Mouse (Mus musculus) T-helper 17 cell (primary cell): ENCODE data around the gene Vtn.

Experiments
- in situ Hi-C, 2 experiments: fragments of 300-600 bp; cut with MboI, MseI; formaldehyde crosslinking; loops; 1 replicate in 1 of 2; 2 replicates in 1 of 2; pipeline ENCODE4 v1.15.1; 2025; ENCODE audit warnings: high pct_unique_total_duplicates in 2 of 2

Gene Vtn

DNA sequence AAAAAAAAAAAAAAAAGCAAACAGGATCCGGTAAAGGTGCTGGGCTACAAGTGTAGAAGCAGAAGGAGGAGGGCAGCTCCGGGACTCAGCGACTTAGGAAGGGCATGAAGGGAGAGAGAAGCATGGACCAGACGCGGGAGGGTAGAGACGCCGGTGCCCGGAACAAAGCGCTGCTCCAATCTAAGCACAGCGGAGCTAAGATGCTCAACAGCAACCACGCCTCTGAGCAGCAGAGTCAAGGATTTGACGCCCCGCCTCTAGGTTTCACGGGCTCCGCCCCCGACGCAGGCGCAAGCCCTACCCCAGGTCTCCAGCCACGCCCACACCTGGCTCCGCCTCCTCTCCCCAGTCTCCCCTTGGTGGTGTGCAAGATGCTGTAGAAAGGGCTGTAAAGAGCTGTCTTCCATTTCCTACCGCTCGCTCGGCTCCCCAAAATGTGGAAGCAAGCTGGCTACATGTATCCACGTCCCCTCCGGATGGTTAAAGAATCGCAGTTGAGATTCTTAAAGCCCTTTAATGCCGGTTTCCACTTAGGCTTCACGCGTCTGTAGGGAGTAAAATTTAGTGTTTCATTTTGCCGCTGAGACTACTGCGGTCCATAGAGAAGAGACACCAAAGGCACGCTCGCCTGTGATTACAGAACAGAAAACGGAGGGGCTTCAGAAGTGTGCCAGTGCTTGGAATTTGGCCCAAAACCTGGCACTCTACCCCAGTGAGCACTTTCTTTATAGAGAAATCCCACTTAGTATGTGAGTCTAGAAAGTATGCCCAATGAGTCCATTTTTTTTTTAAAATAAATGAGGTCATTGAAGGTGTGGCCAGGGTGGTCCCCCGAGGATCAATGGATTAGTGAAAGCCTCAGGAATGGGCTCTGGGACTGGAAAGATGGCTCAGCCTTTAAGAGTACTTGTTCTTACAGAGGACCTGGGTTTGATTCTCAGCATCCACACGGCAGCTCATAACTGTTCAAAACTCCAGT is 1.1 kb upstream of the Vtn start, which contains the start of gene Sarm1:
TSS of gene Sarm1 (minus strand) at position 211 of the 979 bp plus-strand sequence.
- in situ Hi-C loops: loop anchor here in 1 of 2 experiments (10.0 kb wide), 1 partner anchor 1027 kb away; the partner anchor contains the start of gene Evi2b

DNA sequence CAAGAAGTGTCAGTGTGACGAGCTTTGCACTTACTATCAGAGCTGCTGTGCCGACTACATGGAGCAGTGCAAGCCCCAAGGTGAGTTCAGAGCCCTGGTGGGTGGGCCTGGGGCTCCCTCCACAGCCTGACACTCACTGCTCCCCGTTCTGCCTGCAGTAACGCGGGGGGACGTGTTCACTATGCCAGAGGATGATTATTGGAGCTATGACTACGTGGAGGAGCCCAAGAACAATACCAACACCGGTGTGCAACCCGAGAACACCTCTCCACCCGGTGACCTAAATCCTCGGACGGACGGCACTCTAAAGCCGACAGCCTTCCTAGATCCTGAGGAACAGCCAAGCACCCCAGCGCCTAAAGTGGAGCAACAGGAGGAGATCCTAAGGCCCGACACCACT is 652 bp downstream of the Vtn start:
- in situ Hi-C loops: loop anchor here in 1 of 2 experiments (10.0 kb wide), 1 partner anchor 1025 kb away; the partner anchor contains the start of gene Evi2b

GRCm38 (mm10) chr11:78500623-78501202 is 1.8 kb downstream of the Vtn start:
- in situ Hi-C loops: no loop called here

DNA sequence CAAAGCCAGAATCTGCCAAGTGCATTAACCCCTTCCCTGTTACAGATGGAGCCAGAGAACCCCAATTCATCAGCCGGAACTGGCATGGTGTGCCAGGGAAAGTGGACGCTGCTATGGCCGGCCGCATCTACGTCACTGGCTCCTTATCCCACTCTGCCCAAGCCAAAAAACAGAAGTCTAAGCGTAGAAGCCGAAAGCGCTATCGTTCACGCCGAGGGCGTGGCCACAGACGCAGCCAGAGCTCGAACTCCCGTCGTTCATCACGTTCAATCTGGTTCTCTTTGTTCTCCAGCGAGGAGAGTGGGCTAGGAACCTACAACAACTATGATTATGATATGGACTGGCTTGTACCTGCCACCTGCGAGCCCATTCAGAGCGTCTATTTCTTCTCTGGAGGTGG is 2.6 kb downstream of the Vtn start:
- in situ Hi-C loops: no loop called here

DNA sequence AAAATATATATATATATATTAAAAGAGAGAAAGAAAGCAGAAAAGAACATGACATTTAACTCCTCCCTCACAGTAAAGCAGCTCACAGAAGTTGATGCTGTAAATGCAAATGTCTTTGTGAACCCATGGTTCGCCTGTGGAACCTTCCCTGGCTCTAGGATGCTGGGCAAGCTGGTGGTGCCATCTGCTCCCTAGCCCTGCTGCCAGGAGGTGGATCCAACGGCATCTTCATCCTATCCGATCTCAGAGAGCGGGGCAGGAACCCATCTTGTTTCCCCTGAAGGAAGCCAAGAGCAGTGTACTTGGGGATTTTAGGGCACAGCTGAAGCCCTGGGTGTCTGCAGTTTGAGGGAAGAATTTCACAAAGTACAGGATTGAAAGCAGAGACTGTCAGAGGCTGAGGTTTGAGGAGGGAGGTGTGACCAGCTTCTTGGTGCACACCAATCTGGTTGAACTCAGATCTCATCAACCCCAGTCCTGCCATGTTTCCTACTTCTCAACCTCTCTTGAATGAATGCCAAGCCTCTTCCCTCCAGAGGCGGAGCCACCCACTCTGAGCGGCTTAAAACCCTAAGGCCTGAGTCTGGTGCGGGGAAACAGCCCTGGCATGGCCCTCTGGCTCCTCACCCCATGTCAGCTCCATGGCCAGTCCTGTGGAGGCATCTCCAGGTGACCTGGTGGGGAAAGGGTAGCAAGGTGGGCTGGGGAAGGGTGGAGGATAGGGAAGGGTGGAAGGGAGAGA is 4.2 kb downstream of the Vtn start, which contains the start of gene Sebox:
TSS of gene Sebox (plus strand) at position 539 of the 742 bp plus-strand sequence.
- in situ Hi-C loops: no loop called here

DNA sequence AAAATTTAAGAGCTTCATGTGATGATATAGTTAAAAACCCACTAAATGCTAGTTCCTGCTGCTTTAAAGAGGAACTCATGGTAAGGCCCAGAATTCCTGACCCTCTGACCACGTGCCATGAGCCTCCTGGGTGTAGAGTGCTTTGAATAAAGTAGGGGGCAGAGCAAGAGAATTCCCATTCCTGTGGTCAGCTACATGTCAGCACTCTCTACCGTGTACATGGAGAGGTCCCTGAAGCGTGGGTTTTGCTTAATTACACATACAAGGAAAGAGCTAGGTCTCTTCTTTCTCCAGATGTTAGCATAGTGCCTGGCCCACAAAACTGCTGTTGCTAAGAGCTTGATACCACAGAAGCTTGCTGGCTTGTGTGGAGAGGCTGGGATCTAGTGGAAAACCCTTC is 6.5 kb downstream of the Vtn start:
- in situ Hi-C loops: no loop called here

DNA sequence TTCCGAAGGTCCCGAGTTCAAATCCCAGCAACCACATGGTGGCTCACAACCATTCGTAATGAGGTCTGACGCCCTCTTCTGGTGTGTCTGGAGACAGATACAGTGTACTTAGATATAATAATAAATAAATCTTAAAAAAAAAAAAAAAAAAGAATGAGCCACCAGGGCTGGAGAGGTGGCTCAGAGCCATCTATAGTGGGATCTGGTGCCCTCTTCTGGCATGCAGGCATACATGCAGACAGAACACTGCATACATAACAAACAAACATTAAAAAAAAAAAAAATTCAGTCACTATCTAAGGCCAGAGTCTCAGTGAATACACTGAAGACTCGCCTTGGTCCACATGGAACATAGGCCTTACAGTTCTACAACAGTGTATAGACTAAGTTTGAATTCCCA is 10.3 kb downstream of the Vtn start:
- in situ Hi-C loops: no loop called here

DNA sequence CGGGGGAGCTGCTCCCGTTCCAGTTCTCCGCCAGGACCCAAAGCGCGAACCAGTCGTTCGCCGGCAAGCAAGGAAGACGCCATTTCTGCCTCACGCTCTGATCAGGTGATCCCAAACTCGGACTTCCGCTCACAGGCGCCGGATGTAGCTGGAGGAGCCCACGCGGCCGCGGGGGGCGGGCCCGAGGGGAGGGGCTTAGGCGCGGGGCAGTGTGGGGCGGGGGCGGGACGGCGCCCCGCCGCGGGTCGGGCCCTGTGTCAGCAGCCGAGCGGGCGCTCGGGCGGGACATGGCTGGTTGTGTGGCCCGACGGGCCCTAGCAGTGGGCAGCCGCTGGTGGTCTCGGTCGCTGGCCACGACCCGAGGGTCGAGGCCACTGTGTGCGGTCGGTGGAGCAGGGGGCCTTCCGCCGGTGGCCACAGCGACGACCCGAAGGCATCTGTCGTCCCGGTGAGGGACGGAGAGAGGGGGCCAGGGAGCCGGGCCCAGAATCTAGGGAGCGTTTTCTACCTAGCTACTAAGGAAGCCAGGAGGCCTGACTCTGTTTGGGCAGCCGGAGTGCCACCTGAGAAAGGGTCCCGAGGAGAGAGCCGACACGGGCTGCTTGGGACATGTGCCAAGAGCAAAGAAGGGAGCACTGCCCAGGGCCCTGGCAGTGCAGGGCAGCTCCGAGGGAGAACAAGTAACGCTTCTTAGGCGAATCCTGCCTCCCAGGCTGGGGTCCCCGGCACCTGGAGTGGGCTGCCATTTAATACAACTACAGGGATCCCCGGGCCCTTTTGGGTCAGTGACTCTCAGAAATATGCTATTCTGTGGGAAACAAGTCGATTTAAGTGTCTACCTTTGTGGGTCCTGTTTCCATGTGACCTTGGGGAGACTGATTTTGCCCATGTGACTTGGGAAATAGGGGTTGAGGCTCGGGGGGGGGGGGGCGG is 13.4 kb downstream of the Vtn start, which contains the start of the genes Tmem199 and Poldip2:
TSS of gene Tmem199 (minus strand) at position 148 of the 933 bp plus-strand sequence.
TSS of gene Poldip2 (plus strand) at position 169 of the 933 bp plus-strand sequence.
- in situ Hi-C loops: no loop called here

DNA sequence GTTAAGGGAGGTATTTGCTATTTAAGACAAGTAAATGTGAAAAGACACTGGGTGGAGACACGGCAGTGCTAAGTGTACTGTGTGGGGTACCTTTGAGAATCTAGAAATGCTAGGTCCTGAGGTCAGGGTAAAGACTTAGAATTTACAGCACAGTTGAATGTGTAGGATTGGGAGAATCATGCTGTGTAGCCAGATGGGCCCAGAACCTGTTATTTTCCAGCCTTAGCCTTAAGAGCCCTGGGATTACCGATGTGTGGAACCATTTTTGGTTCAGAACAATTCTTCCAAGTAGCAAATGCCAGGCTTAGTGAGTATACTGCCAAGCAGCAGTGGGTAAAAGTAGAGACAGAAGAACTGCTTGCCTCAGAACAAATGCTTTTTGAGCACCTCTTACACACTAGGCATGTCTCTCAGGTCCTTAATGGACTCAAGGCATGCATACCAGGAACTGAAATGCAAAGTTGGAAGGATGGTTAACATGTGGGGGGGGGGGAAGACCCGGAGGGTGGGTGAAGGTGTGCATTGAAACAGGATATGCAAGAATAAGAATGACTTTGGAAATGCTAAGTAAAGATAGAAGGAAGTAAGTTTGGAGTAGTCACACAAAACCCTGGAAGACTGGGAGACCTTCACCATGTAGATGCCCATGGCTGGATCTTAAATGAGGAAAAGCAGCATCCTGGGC is 14.4 kb downstream of the Vtn start:
- in situ Hi-C loops: no loop called here

DNA sequence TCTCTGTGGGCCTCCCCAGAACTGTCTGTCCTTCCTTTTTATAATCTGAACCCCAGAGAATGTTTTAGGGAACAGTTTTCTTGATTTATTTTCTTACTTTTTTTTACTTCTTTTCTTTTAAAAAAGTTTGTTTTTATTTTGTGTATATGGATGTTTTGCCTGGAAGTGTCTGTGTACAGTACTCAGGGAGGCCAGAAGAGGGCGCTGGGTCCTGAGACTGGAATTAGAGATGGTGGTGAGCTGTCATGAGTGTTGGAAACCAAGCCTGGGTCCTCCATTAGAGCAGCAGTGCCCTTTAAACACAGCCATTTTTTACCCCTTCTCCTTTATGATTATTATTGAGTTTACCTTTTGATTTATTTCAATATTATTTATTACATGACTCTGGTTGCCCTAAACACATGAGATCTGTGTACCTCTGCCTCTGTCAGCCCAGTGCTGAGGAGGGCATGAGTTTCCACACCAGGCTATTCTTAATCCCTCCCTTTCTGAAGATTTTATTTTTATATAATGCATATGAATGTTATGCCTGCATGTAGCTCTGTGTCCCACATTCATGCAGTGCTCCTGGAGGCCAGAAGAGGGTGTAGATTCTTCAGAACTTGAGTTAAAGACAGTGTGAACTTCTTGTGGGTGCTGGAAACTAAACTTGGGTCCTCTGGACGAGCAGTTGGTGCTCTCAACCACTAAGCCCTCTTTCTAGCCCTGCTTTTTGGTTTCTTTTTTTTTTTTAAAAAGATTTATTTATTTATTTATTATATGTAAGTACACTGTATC is 16.8 kb downstream of the Vtn start:
- in situ Hi-C loops: no loop called here

GRCm38 (mm10) chr11:78518931-78519330 is 20.0 kb downstream of the Vtn start:
- in situ Hi-C loops: no loop called here

GRCm38 (mm10) chr11:78521880-78522279 is 23.0 kb downstream of the Vtn start:
- in situ Hi-C loops: no loop called here

DNA sequence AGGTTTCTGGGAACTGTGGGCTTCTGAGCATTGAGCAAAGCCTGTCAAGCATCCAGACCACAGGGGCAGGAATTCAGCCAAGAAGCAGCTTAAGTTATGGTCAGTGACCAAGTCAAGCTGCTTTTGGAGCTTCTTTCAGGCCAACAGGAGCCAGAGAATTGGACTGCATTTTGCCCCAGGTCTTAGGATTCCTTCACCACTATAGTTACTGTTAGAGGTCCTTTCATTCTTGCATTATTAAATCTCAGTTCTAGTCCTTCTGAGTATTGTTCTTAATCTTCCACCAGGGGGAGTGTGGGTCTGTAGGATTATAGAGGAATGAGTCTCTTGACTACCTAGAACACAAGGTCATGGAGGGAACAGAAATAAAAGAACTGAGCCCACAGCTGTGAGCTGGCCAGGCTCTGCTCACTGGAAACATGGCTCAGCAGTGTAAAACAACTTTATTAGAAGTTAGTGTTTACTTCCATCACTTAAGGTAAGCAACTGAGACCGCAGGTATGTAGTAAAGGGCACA is 23.6 kb downstream of the Vtn start:
- in situ Hi-C loops: no loop called here

GRCm38 (mm10) chr11:78523241-78523955 is 24.5 kb downstream of the Vtn start:
- in situ Hi-C loops: no loop called here

DNA sequence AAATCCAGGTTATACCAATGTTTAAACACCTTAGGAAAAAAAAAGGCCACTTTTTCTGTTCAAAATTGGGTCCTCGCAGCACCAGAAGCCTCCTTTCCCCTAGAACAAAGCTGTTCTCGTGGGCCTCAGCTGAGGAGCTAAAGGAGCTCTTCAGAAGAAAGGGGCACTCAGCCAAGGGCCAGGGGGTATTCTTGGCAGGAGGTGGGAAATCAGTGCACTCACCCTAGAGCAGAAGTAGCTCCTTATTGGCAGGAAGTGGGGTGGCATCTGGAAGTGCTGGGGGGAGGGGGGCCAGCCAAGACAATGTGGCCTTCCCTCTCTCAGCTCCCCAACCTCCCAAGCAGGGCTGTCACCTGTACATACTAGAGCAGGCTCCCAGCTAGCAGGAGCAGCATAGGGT is 25.9 kb downstream of the Vtn start:
- in situ Hi-C loops: no loop called here

DNA sequence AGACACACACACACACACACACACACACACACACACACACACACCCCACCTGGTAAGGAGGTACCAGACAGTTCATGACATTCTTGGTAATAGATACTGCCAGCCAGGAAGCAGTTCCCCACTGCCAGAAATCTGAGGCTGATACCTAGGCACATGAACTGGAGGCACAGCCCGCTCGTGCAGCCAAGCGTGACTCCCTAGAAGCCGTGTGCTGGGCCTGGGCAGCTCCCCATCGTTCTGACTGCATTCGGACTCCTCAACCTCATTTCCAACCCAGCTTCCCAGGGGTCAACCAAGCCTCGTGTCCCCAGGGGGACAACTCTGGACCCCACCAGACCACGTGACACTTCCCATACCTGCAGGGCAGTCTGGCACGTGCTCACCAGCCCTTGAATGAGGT is 29.8 kb downstream of the Vtn start:
- in situ Hi-C loops: no loop called here

GRCm38 (mm10) chr11:78530001-78530400 is 31.1 kb downstream of the Vtn start:
- in situ Hi-C loops: loop anchor here (10.0 kb wide), 2 partner anchors 1035 to 1555 kb away; partner anchors contain the start of genes Atad5 (in 1 of the 2), Crlf3 (in 1 of the 2) and Git1 (in 1 of the 2)

DNA sequence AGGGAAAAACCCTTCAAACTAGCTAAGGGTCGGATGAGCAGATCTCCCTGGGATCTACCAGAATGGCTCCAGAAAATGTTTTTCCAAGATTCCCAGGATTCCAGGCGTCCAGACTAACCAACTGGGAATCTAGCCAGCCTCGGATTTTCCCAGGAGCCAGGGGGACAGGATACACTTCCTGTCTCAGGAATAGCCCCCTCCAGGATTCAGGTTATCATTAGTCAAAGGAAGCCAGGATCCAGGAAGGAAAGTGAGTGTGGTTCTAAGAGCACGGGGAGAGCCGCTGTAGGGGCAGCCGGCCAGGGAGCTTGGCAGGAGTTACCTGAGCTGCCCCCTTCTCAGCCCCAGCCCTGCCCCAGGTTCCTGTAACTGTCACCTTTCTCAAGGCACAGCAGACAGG is 32.2 kb downstream of the Vtn start:
- in situ Hi-C loops: loop anchor here (10.0 kb wide), 2 partner anchors 1036 to 1554 kb away; partner anchors contain the start of genes Atad5 (in 1 of the 2), Crlf3 (in 1 of the 2) and Git1 (in 1 of the 2)
